Mouse (Mus musculus) heart, postnatal 14 days (tissue): Measurements from ENCODE around the gene Qrich1. TPM values are rescaled to one million over a fixed set of nuclear protein-coding genes. Genes with fewer than 3 reads are reported as not detected.

Experiments
- DNase-seq, 2 experiments: peaks; one replicate each; pipeline ENCODE4 v3.0.0; 2021 to 2022
- intact Hi-C: fragments of 180-260 bp; cut with DNase I; formaldehyde crosslinking; loops from one replicate; pipeline ENCODE4 v1.15.1; 2025
- total RNA-seq, 2 experiments: library from RNA; stranded (reverse); gene quantifications; 2 replicates each; pipeline ENCODE4 v1.2.3; 2021

Qrich1 gene
- total RNA-seq, 2 experiments from 2014 or later, result 68.4 to 70.1 TPM

DNA sequence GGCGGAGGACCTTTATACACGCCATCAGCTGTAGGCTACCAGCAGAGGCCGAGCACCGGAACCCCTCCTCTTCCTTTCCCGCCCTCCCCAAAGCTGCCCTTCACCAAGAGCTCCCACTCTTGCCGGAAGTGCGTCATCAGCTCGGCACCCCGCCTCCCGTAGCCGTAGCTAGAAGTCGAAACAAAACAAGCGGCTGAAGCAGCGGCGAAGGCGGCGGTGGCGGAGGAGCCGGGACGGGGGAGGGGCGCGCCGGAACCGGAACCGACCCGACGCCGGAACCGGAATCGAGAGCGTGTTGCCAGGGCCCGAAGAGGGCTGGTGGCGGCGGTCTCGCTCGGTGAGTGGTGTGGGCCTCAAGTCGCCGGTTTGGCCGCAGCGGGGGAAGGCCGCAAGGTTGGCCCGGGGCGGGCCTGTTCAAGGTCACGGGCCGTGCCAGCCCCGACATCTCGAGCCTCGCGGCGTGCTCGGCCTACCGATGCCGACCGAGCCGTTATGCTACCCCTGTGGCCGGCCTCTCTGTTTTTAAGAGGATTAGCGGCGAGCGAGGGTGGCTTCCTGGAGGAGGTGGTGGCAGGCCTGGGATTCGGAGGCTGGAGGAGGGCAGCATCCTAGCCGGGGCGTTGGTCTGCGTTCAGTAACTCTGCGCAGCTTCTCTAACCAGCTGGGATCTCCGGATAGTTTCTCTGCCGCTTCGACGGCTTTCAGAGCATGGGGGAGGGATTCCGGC is 25.9 kb upstream of the Qrich1 start, which contains the start of gene Usp19:
TSS of gene Usp19 (plus strand) at position 44 of the 727 bp plus-strand sequence.
- intact Hi-C loops, result loop anchor here (2.0 kb wide), 1 partner anchor 16 kb away; the partner anchor contains the start of gene Qars
- DNase-seq, result peak; percentile 95 to 97

GRCm38 (mm10) chr9:108491286-108491580 is 25.4 kb upstream of the Qrich1 start:
- DNase-seq, result no peak
- intact Hi-C loops, result loop anchor here (2.0 kb wide), 1 partner anchor 16 kb away; the partner anchor contains the start of gene Qars

GRCm38 (mm10) chr9:108492043-108492750 is 24.4 kb upstream of the Qrich1 start:
- intact Hi-C loops, result no loop called here
- DNase-seq, result peak in 1 of 2 experiments; percentile 40

DNA sequence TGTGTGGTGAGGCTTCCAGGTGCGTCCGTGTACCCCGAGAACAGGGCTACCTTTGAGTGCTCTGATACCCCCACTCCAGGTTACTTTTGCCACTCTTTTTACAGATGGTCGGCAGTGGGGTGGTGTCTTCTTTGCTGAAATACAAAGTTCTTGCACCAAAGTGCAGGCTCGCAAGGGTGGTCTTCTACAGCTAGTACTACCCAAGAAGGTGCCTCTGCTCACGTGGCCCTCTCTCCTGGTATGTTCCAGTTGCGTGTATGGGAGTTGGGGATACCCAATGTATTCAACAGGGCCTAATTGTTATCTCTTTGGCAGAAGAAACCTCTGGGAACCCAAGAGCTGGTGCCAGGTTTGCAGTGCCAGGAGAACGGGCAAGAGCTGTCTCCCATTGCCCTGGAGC is 23.4 kb upstream of the Qrich1 start:
- intact Hi-C loops, result no loop called here
- DNase-seq, result no peak

- no peak for DNase-seq
- intact Hi-C loops, result no loop called here
Observed at GRCm38 (mm10) chr9:108494146-108494825, 22.3 kb upstream of the Qrich1 start.

- intact Hi-C loops, result no loop called here
- no peak for DNase-seq
Observed at GRCm38 (mm10) chr9:108494905-108495304, 21.7 kb upstream of the Qrich1 start.

GRCm38 (mm10) chr9:108499231-108499630 is 17.4 kb upstream of the Qrich1 start:
- intact Hi-C loops, result no loop called here

GRCm38 (mm10) chr9:108499943-108500342 is 16.7 kb upstream of the Qrich1 start:
- intact Hi-C loops, result no loop called here
- no peak for DNase-seq

More at GRCm38 (mm10) chr9:108499231-108499630, 17.4 kb upstream of the Qrich1 start:
- no peak for DNase-seq

- no peak for DNase-seq
- intact Hi-C loops, result loop anchor here (2.0 kb wide), 1 partner anchor 16 kb away; the partner anchor contains the start of gene Usp19
Observed at GRCm38 (mm10) chr9:108506901-108507300, 9.7 kb upstream of the Qrich1 start.

GRCm38 (mm10) chr9:108507619-108508434 is 8.8 kb upstream of the Qrich1 start, which contains the start of gene Qars:
Gene Qars, plus strand, starts transcription at chr9:108507706.
- intact Hi-C loops, result loop anchor here (2.0 kb wide), 1 partner anchor 17 kb away; the partner anchor contains the start of gene Usp19

DNA sequence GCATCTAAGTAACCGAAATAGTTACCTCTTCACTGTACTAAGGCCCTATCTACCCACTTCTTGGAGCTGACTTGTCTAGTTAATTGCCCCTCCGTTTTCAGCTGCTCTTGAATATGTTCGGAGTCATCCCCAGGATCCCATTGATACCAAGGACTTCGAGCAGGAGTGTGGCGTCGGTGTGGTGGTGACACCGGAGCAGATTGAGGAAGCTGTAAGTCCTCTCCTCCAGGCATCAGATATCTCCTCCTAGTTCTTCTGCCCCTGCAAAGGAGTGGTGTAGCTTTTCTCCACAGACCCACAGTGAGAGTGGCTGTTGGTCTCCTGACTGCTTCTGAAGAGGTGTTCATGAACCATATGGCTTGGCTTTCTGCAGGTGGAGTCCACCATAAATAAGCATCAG is 7.8 kb upstream of the Qrich1 start:
- DNase-seq, result no peak
- intact Hi-C loops, result no loop called here

More at GRCm38 (mm10) chr9:108507619-108508434, 8.8 kb upstream of the Qrich1 start, which contains the start of gene Qars:
- peak; percentile 90 to 92 for DNase-seq

- intact Hi-C loops, result loop anchor here (5.0 kb wide), 1 partner anchor 50 kb away; the partner anchor contains the start of genes Dalrd3 and Ndufaf3
- peak; percentile 86 to 87 for DNase-seq
Observed at GRCm38 (mm10) chr9:108517253-108517930, 786 bp downstream of the Qrich1 start.

DNA sequence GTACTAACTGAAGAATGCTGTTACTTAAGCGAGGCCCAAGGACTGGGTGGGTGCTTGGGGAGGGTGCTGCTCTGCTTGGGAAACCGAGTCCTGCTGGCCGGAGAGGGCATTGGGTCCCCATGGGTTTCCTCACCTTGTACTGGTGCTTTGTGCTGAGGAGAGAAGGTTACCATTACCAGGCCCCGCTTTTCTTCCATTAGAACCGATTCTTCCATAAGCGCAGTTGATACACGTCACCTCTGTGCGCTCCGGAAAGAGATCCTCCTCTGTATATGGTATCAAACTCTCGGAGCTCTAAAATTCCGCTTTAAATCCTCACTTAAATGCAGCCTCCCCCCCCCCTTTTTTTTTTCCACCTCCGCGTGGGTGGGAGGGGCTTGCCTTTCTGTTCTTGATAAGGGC is 1.3 kb downstream of the Qrich1 start:
- no peak for DNase-seq
- intact Hi-C loops, result loop anchor here (5.0 kb wide), 1 partner anchor 49 kb away; the partner anchor contains the start of genes Dalrd3 and Ndufaf3

DNA sequence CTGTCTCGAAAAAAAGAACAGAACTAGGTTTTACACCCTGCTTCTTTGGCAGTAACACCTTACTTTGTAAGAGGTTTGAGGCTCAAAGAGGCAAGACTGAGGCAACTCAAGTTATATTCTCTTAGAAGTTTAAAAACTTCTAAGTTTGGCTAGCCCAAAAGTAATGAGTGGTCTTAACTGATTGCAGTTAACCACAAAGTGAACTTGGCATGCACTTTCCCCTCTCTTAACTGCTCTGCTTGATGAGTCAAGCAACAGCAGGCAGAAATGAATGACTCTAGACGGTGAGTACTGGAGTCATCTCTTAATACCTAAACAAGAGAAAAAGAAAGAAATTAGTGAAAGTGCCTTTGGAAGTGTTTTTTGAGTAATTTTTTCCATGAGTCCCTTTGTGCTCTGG is 5.0 kb downstream of the Qrich1 start:
- intact Hi-C loops, result loop anchor here (5.0 kb wide), 1 partner anchor 36 kb away; no protein-coding TSS in a partner anchor

DNA sequence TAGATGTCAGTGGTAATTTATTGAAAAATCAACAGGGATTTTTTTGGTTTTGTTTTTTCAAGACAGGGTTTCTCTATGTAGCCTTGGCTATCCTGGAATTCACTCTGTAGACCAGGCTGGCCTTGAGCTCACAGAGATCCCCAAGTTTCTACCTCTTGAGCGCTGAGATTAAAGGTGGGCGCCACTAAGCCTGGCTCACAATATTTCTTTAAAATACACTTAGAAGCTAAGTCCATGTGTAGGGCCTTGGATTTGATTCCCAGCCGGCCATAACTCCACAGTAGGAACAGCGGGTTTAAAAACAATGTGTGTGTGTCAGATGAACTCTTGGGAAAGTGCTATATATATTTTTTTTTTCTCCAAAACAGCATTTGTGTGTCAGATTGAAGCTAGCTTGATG is 6.7 kb downstream of the Qrich1 start:
- DNase-seq, result no peak
- intact Hi-C loops, result loop anchor here (5.0 kb wide), 1 partner anchor 34 kb away; no protein-coding TSS in a partner anchor

More for the DNA sequence above, 5.0 kb downstream of the Qrich1 start:
- DNase-seq, result no peak

- DNase-seq, result no peak
- intact Hi-C loops, result no loop called here
Observed at GRCm38 (mm10) chr9:108525400-108525799, 8.8 kb downstream of the Qrich1 start.

GRCm38 (mm10) chr9:108530954-108531353 is 14.3 kb downstream of the Qrich1 start:
- intact Hi-C loops, result no loop called here
- DNase-seq, result no peak

- intact Hi-C loops, result no loop called here
Observed at GRCm38 (mm10) chr9:108531496-108531895, 14.9 kb downstream of the Qrich1 start.

DNA sequence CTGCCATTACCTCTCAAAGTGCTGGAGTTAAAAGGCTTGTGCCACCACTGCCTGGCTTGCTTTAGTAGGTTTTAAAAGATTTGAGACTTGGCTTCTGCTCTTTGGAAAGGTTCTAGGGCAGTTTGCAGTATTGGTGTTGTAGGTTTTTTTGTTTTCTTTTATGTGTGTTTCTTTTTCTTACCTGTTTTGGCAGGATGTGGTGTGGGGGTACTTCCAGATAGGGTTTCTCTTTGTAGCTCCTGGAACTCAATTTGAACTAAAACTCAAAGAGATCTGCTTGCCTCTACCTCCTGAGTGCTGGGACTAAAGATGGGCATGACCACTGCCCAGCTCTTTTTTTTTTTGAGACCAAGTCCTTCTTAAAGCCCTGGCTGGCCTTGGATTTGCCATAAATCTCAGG is 24.2 kb downstream of the Qrich1 start:
- intact Hi-C loops, result no loop called here
- no peak for DNase-seq

More at GRCm38 (mm10) chr9:108531496-108531895, 14.9 kb downstream of the Qrich1 start:
- DNase-seq, result no peak
